Mouse (Mus musculus) midbrain, embryonic 10.5 days (tissue): Measurements from ENCODE around the gene Ddx41. TPM values are rescaled to one million over a fixed set of nuclear protein-coding genes. Genes with fewer than 3 reads are reported as not detected.
A peak's percentile ranks its signal among the peaks of the same experiment; 100 is the strongest.

Source experiments
- DNase-seq: peaks from one replicate; pipeline ENCODE4 v3.0.0-alpha.2; 2017; ENCODE audit warnings: low spot score
- H3K27ac ChIP-seq: fragments of 300-500 bp; sonication (generic); replicated peaks from 2 replicates; pipeline ENCODE4 v1.5.1; 2016; ENCODE audit warnings: mild to moderate bottlenecking
- H3K27me3 ChIP-seq: fragments of 300-500 bp; sonication (generic); 2 replicates; pipeline ENCODE4 v1.6.1; 2016; ENCODE audit warnings: low read depth, mild to moderate bottlenecking; ENCODE audit not compliant: poor library complexity, severe bottlenecking
- H3K36me3 ChIP-seq: fragments of 300-500 bp; sonication (generic); 2 replicates; pipeline ENCODE4 v1.6.1; 2016; ENCODE audit warnings: mild to moderate bottlenecking, moderate library complexity
- H3K4me1 ChIP-seq: fragments of 300-500 bp; sonication (generic); 2 replicates; pipeline ENCODE4 v1.6.1; 2016
- H3K4me3 ChIP-seq: fragments of 300-500 bp; sonication (generic); 2 replicates; pipeline ENCODE4 v1.5.1; 2016; ENCODE audit warnings: mild to moderate bottlenecking, moderate library complexity
- H3K9me3 ChIP-seq: fragments of 300-500 bp; sonication (generic); replicated peaks from 2 replicates; pipeline ENCODE4 v1.6.1; 2016; ENCODE audit warnings: mild to moderate bottlenecking
- WGBS: fragments of 180-500 bp; shearing (Covaris S2); methylation state at CpG from one replicate; pipeline ENCODE4 v1.1.7; 2016; 5-methylcytosine and 5-hydroxymethylcytosine counted together
- polyA plus RNA-seq: library from polyadenylated mRNA; unstranded; fragments of >200 nt; fragmentation: Nextera tagmentation; extraction: Ambion mirVana; gene quantifications from 2 replicates; pipeline ENCODE4 v1.2.1, GENCODE M21; 2016

Gene Ddx41
- polyA plus RNA-seq, 1 experiment from 2014 or later: 92.0 TPM

DNA sequence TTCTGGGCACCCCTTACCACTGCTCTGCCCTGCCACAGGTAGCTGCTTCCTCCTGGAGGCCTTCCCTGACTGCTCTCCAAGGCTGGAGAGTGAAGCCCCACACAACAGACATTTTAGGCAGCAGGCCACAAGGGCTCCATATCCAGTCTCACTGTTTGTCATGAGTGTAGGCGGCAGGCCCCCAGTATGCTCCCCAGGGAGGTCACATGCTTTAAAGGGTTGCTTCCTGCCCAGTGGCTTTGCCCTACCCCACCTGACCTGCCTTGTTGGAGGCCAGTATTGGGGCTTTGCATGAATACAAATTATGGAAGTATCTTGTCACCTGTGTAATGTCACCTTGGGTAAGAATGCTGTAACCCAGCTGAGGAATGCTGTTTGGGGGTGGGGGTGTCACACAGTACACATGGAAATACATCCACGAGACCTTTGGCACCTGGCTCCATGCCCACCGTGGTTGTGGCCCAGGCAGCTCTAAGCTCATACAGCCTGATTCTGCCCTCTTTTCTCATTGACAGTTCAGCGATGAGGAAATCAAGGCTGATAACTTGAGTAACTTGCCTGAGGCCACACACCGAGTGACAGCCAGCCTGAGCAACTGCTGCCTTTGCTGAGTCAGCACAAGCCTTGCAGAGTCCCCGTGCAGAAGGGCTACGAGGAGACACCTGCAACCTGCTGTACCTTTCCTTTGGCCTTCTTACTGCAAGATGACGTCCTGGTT is 7.1 kb downstream of the Ddx41 start, which contains the start of gene Dok3:
TSS of gene Dok3 (minus strand) at position 99 of the 718 bp plus-strand sequence.
- Histone ChIP-seq H3K27me3 (no peaks in the 10 kb centered on the region), H3K4me1 (no peaks in the 10 kb centered on the region), H3K36me3 (peaks cover 61% of the 10 kb centered on the region), H3K4me3 (no peak within 1 kb of the TSS), H3K9me3 (no peaks in the 10 kb centered on the region), H3K27ac (no peak within 1 kb of the TSS)
- no peak for DNase-seq
- 88% methylated on average over 8 of the region's 8 CpGs for WGBS

DNA sequence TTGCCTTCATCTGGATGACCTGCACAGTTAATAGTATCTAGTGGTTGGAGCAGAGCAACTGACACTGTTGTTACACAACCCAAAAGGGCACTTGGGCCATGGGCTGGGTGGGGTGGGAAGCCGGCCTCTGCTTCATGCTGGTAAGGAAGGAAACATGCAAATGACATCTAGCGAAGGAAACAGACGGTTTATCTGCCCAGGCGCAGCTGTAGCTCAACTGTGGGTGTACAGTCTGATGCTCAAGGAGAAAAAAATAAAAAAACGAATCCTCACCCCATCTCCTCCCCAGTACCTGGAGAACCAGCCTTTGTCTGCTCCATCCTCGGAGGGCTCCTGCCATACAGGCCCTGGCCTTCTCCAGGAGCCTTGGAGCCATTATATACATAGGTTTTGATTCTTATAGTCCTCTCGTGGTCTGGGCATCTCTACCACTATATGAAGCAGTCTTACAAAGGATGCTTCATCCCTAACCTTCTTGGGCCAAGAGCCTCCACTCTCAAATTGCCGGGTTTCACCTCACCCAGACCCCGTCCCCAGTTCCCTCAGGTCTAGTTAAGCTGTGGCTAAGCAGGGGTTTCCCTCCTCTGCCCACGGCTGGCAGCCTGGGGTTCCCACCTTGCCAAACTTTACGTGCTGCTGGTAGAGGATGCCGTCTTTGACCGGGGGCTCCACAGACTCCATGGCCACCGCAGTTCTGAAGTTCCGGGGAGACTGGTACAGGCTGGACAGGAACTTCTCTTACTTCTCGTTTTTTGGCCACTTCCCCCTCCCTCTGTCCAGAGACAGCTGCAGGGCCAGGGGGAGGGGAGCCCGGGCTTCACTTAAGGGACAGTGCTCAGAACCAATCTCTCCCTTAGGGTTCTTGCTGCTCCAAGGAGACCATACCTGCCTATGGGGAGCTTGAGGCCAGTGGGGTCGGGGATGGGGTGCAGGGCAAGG is 8.4 kb downstream of the Ddx41 start:
- no peaks in the 10 kb centered on the region for H3K27me3 ChIP-seq
- H3K4me1 ChIP-seq: peaks cover 9% of the 10 kb centered on the region
- no peak overlapping the region for H3K4me3 ChIP-seq
- H3K36me3 ChIP-seq: peaks cover 60% of the 10 kb centered on the region
- H3K27ac ChIP-seq: no peak overlapping the region
- H3K9me3 ChIP-seq: no peaks in the 10 kb centered on the region
- WGBS: 82% methylated on average over 18 of the region's 18 CpGs
- DNase-seq: no peak

DNA sequence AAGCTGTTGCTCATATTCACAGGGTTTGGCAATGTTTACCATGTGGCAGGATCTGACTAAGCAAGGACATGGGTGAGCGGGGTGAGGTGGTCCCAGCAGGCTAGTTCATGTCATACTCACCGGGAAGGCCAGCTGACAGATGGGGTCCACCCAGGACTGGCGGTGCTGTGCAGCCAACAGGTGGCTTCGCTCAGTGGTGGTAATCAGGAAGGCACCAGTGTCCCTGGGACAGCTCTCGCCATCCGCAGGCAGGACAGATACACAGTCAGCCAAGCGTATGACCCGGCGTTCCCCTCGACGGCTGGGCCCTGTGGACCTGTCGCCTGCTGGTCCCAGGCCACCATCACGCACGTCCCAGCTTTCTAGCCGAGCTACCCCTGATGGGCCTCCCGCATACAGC is 9.2 kb downstream of the Ddx41 start:
- H3K27me3 ChIP-seq: no peaks in the 10 kb centered on the region
- 90% methylated on average over 16 of the region's 16 CpGs for WGBS
- H3K36me3 ChIP-seq: peaks cover 55% of the 10 kb centered on the region
- no peak overlapping the region for H3K4me3 ChIP-seq
- H3K27ac ChIP-seq: no peak overlapping the region
- H3K9me3 ChIP-seq: no peaks in the 10 kb centered on the region
- DNase-seq: no peak
- peaks cover 14% of the 10 kb centered on the region for H3K4me1 ChIP-seq

DNA sequence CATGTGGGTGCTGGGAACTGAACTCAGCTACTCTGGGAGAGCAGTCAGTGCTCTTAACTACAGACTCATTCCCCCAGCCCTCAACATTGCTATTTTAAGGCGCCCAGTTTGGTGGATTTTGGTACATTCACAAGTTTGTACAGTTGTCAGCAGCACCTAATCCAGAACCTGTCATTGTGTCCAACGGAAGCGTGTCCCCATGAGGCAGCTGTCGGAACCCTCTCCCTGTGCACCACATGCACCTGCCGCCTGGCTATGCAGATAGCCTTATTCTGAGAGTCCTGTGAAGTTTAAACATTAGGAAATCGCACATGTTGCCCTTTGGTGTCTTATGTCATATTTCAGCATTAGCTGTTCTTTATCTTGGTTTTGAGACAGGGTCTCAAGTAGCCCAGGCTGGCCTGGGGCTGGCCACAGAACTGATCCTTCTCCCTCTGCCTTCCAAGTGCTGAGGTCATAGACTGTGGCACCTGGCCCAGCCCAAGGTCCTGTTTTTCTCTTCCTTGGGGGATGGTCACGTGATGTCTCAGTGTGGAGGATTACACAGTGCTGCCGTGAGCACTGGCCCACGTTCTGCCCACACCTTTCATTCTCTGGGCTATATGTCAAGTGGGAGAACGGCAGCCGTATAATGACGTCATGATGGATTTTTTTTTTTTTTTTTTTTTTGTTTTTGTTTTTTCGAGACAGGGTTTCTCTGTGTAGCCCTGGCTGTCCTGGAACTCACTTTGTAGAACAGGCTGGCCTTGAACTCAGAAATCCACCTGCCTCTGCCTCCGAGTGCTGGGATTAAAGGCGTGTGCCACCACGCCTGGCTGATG is 10.5 kb downstream of the Ddx41 start:
- H3K27me3 ChIP-seq: no peaks in the 10 kb centered on the region
- no peaks in the 10 kb centered on the region for H3K9me3 ChIP-seq
- H3K36me3 ChIP-seq: peaks cover 42% of the 10 kb centered on the region
- DNase-seq: no peak
- H3K27ac ChIP-seq: no peak overlapping the region
- H3K4me1 ChIP-seq: peaks cover 14% of the 10 kb centered on the region
- no peak overlapping the region for H3K4me3 ChIP-seq
- WGBS: 82% methylated on average over 16 of the region's 16 CpGs

DNA sequence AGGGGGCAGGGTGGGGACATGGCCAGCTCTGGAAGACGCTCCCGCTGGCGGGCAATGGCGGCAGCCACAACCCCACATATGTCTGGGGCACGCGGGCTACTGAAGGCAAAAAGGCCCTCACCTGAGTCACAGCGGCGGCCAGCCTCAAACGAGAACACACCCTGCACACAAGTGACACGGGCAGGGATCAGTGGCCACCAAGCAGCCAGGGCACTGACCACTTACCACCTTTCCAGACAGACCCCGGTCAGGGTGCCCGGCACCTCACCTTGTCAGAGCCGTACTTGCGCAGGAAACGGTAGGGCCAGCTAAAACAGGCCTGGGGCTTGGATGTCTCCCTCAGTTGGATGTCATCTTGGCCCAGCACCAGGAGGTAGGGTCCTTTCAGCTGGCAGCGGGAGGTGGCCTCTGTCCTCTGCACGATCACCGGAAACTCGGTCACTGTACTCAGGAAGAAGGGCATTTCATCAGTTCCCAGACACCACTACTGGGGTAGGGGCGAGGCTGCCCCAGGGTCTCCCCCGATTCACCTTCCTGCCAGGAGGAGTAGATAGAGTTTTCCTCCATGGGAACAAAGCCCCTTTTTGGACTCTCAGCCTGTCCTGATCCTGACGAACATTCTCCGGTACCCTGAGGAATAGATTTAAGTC is 12.4 kb downstream of the Ddx41 start:
- Histone ChIP-seq H3K36me3 (peaks cover 23% of the 10 kb centered on the region), H3K27ac (peak overlapping the region; percentile 55; the same call in 1 of the 2 replicates), H3K4me3 (no peak overlapping the region), H3K27me3 (no peaks in the 10 kb centered on the region), H3K9me3 (no peaks in the 10 kb centered on the region), H3K4me1 (peaks cover 14% of the 10 kb centered on the region)
- no peak for DNase-seq
- 92% methylated on average over 23 of the region's 23 CpGs for WGBS

DNA sequence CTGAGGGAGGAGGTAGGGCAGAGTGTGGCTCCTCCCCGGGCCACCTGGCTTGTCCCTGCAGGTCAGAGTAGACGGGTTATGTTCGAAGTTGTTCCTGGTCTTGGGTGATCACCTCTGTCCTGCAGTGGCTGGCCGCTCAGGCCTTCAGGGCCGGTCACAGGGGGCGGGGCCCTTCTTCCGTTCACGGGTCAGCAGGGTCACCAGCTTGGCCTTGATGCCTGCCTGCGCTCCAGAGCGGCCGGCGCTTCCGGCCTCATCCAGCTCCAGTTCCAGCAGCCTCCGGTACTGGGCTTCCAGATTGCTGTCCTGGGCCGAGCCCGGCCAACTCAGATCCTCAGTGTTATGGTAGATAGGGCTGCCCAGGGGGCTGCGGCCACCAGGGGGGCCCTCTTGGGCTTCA is 13.2 kb downstream of the Ddx41 start:
- H3K4me3 ChIP-seq: no peak overlapping the region
- WGBS: 59% methylated on average over 17 of the region's 17 CpGs
- H3K4me1 ChIP-seq: peaks cover 14% of the 10 kb centered on the region
- H3K27ac ChIP-seq: peak overlapping the region; percentile 55; the same call in 1 of the 2 replicates
- H3K27me3 ChIP-seq: no peaks in the 10 kb centered on the region
- no peak for DNase-seq
- H3K36me3 ChIP-seq: peaks cover 15% of the 10 kb centered on the region
- H3K9me3 ChIP-seq: no peaks in the 10 kb centered on the region

DNA sequence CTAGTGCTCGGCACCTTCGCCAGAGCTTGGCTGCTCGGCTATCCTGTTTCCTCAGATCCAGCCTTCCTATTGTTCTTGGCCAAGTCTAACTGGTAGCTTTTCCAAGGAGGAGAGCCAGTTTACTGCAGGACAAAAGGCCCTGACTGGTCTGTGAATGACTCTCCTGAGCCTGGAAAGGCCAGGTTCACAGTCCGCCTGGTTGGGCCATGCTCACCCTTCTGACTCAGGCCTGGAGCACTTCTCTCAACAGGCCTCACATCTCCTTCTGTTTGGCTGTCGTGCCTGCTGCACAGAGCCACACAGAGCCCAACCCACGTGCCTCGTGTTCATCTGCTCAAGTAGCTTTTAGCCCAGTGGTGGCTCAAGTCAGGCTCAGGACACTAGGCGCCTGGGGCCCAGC is 13.7 kb downstream of the Ddx41 start:
- 64% methylated on average over 8 of the region's 8 CpGs for WGBS
- DNase-seq: no peak
- H3K27me3 ChIP-seq: no peaks in the 10 kb centered on the region
- H3K4me3 ChIP-seq: no peak overlapping the region
- no peak overlapping the region; the same call in 1 of the 2 replicates for H3K27ac ChIP-seq
- no peaks in the 10 kb centered on the region for H3K9me3 ChIP-seq
- H3K4me1 ChIP-seq: peaks cover 14% of the 10 kb centered on the region
- H3K36me3 ChIP-seq: peaks cover 15% of the 10 kb centered on the region

DNA sequence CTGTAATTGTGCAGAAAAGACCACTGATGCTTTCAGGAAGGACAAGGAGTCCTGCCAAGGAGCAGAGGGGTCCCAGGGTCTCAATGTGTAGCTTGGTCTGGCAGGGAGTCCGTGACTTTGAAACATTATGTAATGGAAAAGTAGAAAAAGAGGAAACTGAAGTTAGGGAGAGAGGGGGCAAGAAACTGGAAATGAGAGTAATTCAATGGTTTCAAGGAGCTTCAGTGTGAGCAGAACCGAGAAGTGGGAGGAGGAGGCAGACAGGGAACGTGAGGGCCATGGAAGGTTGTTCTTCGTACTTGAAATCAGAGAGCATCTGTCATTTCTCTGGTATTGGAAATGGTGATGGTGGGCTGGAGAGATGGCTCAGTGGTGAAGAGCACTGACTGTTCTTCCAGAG is 16.9 kb downstream of the Ddx41 start:
- Histone ChIP-seq H3K27me3 (peaks cover 12% of the 10 kb centered on the region), H3K9me3 (no peaks in the 10 kb centered on the region), H3K4me3 (no peak overlapping the region), H3K4me1 (peaks cover 14% of the 10 kb centered on the region), H3K27ac (no peak overlapping the region), H3K36me3 (peaks cover 15% of the 10 kb centered on the region)
- no peak for DNase-seq
- 76% methylated on average over 4 of the region's 4 CpGs for WGBS

DNA sequence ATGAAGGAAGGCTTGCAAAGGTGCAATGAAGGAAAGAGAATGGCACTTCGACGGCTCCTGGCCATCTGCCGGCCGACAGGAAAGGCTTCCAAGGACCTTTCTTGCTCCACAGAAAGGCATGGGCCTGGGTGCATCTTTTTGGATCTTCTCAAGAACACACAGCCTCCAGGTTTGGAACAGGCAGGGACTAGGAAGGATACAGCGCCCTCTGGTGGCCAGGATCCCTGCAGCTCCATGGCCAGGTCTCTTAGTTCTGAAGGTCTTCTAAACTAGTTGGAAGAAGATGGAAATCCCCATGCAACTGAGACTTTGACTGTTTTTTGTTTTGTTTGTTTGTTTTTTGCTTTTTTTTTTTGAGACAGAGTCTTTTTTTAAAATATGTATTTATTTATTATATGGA is 19.5 kb downstream of the Ddx41 start:
- peak; percentile 89 for DNase-seq
- Histone ChIP-seq H3K27me3 (peaks cover 21% of the 10 kb centered on the region), H3K4me1 (peaks cover 21% of the 10 kb centered on the region), H3K9me3 (no peaks in the 10 kb centered on the region), H3K4me3 (no peak overlapping the region), H3K27ac (no peak overlapping the region), H3K36me3 (no peaks in the 10 kb centered on the region)
- WGBS: 3% methylated on average over 5 of the region's 5 CpGs

DNA sequence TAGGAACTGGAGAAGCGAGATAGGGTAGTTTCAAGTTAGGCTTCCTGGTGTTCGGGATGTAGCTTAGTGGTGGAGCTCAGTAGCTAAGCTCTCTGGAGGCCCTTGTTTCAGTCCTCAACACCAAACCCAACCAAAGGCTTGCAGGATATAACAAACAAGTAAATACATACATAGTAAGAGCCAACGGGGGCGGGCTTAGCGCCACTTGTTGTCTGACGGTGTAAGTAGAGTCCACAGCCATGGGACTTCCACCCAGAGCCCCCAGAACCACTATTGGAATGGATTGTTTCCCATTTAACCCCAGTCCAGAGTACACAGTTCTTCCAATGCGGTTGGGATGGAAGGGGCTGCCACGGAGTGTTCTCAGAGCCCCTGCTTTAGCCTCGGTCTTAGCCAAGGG is 22.6 kb downstream of the Ddx41 start:
- WGBS: 31% methylated on average over 9 of the region's 9 CpGs
- Histone ChIP-seq H3K4me3 (peak overlapping the region; percentile 84), H3K27ac (peak overlapping the region; percentile 95; the same call in 1 of the 2 replicates), H3K36me3 (peaks cover 20% of the 10 kb centered on the region), H3K27me3 (peaks cover 21% of the 10 kb centered on the region), H3K4me1 (peaks cover 45% of the 10 kb centered on the region), H3K9me3 (no peaks in the 10 kb centered on the region)
- no peak for DNase-seq

DNA sequence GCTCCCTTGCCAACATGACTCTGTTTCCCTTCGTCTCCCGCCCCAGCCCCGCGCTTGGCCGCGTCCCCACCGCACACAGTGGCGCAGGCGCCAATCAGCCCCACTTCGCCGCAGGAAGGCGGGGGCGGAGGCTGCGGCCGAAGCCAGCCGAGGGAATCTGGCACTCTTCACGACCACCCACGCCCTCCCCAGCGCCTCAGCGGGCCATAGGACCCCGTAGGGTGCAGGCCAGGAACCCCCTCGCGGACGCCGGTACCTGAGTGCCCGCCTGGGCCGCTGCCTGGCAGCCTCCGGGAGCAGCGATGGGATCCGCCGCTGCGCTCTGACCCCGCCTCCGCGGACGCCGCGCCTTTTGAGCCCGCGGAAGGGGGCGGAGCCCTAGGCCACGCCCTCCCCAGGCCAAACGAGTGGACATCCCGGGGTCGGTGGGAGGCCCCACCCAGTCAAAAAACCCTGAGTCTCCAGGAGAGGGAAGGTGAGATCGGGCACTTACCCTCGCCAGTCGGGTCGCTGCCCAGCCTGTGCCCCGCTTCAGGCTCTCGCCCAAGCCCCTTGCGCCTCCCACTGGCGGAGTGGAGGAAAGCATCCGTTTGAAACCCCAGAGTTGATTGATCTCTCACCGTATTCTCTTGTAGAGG is 23.2 kb downstream of the Ddx41 start, which contains the start of gene Pdlim7:
TSS of gene Pdlim7 (minus strand) at position 566 of the 638 bp plus-strand sequence.
- WGBS: under 1% methylated on average over 55 of the region's 55 CpGs
- peak; percentile 91 for DNase-seq
- peak within 1 kb of the TSS; percentile 95 for H3K27ac ChIP-seq
- H3K4me3 ChIP-seq: peak within 1 kb of the TSS; percentile 84
- H3K36me3 ChIP-seq: peaks cover 26% of the 10 kb centered on the region
- H3K9me3 ChIP-seq: no peaks in the 10 kb centered on the region
- peaks cover 45% of the 10 kb centered on the region for H3K4me1 ChIP-seq
- H3K27me3 ChIP-seq: peaks cover 21% of the 10 kb centered on the region
